Mouse (Mus musculus) cerebellum, adult 2 months (tissue): ENCODE measurements around the gene Gm7714.
"Not testable (repeated sequence)": the region's sequence is repeated elsewhere in the genome, so short reads cannot be mapped to it uniquely, and the experiment has no call there.

Experiments
- CTCF ChIP-seq: fragments of 200-500 bp; IDR thresholded peaks from 2 replicates; pipeline ENCODE4 v1.5.1; 2011; ENCODE audit warnings: low read depth, mild to moderate bottlenecking, control low read depth, low read length, moderate library complexity, borderline replicate concordance; ENCODE audit not compliant: insufficient read depth
- POLR2A ChIP-seq: fragments of 200-500 bp; IDR thresholded peaks from 2 replicates; pipeline ENCODE4 v1.6.1; 2011; ENCODE audit warnings: low read length, control low read depth, borderline replicate concordance; ENCODE audit not compliant: insufficient read depth

GRCm38 (mm10) chr5:88311307-88311706 lies 42.6 kb downstream of the Gm7714 start:
- not testable (repeated sequence) for TF ChIP-seq CTCF, POLR2A
